Mouse (Mus musculus) stomach, embryonic 16.5 days (tissue): ENCODE data around the gene Kif21a. TPM values are rescaled to one million over a fixed set of nuclear protein-coding genes. Genes with fewer than 3 reads are reported as not detected.

ENCODE experiments used
- ATAC-seq: fragments of 200-750 bp; cut with Nextera tagmentation; 2 replicates; pipeline ENCODE4 v1.8.0; 2017; ENCODE audit warnings: moderate number of reproducible peaks, moderate TSS enrichment; ENCODE audit not compliant: insufficient read depth, low FRiP score
- H3K27ac ChIP-seq: fragments of 300-500 bp; sonication (generic); 2 replicates; pipeline ENCODE4 v1.5.1; 2014; ENCODE audit warnings: low read length
- H3K27me3 ChIP-seq: fragments of 300-500 bp; sonication (generic); 2 replicates; pipeline ENCODE4 v1.6.1; 2014; ENCODE audit warnings: low read length, control low read depth, mixed read lengths; ENCODE audit not compliant: control insufficient read depth, insufficient read depth
- H3K36me3 ChIP-seq: fragments of 300-500 bp; sonication (generic); 2 replicates; pipeline ENCODE4 v1.6.1; 2014; ENCODE audit warnings: low read length; ENCODE audit not compliant: control insufficient read depth, insufficient read depth
- H3K4me1 ChIP-seq: fragments of 300-500 bp; sonication (generic); 2 replicates; pipeline ENCODE4 v1.6.1; 2014; ENCODE audit warnings: low read length, control low read depth, mixed read lengths; ENCODE audit not compliant: control insufficient read depth, insufficient read depth
- H3K4me2 ChIP-seq: fragments of 300-500 bp; sonication (generic); 2 replicates; pipeline ENCODE4 v1.6.1; 2014; ENCODE audit warnings: low read depth, low read length, mixed read lengths
- H3K4me3 ChIP-seq: fragments of 300-500 bp; sonication (generic); replicated peaks from 2 replicates; pipeline ENCODE4 v1.5.1; 2014; ENCODE audit warnings: mild to moderate bottlenecking, low read length
- H3K9ac ChIP-seq: fragments of 300-500 bp; sonication (generic); 2 replicates; pipeline ENCODE4 v1.6.1; 2014; ENCODE audit warnings: low read length
- H3K9me3 ChIP-seq: fragments of 300-500 bp; sonication (generic); replicated peaks from 2 replicates; pipeline ENCODE4 v1.6.1; 2016; ENCODE audit warnings: low read length, control low read depth; ENCODE audit not compliant: control insufficient read depth
- WGBS: fragments of 180-500 bp; shearing (Covaris S2); extraction: QIAGEN DNeasy Blood & Tissue Kit; methylation state at CpG from one replicate; pipeline ENCODE4 v1.1.7; 2014; 5-methylcytosine and 5-hydroxymethylcytosine counted together
- polyA plus RNA-seq: library from polyadenylated mRNA; unstranded; fragments of >200 nt; fragmentation: Nextera tagmentation; extraction: Ambion mirVana; gene quantifications from 2 replicates; pipeline ENCODE4 v1.2.1, GENCODE M21; 2015

Kif21a gene
- polyA plus RNA-seq, 1 experiment from 2014 or later, result 20.8 TPM

- 60% methylated on average over 3 of the region's 3 CpGs for WGBS
- Histone ChIP-seq H3K4me1 (peaks cover 3% of the 10 kb centered on the region), H3K9me3 (no peaks in the 10 kb centered on the region), H3K36me3 (no peaks in the 10 kb centered on the region), H3K4me2 (no peak overlapping the region), H3K27me3 (no peaks in the 10 kb centered on the region), H3K27ac (no peak overlapping the region), H3K4me3 (no peak overlapping the region), H3K9ac (no peak overlapping the region)
- ATAC-seq, result peak; percentile 40; the same call in 1 of the 2 replicates
Measured at GRCm38 (mm10) chr15:91056866-91057342, 7.2 kb upstream of the Kif21a start.

GRCm38 (mm10) chr15:91056176-91056865 lies 6.6 kb upstream of the Kif21a start:
- no peaks in the 10 kb centered on the region for H3K9me3 ChIP-seq
- no peak overlapping the region for H3K9ac ChIP-seq
- WGBS, result 52% methylated on average over 5 of the region's 5 CpGs
- H3K4me2 ChIP-seq, result no peak overlapping the region
- no peaks in the 10 kb centered on the region for H3K36me3 ChIP-seq
- H3K4me3 ChIP-seq, result no peak overlapping the region
- peaks cover 3% of the 10 kb centered on the region for H3K4me1 ChIP-seq
- H3K27ac ChIP-seq, result no peak overlapping the region
- no peaks in the 10 kb centered on the region for H3K27me3 ChIP-seq
- peak; percentile 68; the same call in 1 of the 2 replicates for ATAC-seq

GRCm38 (mm10) chr15:91048951-91049495 lies 725 bp downstream of the Kif21a start:
- ATAC-seq, result peak; percentile 25; the same call in 1 of the 2 replicates
- Histone ChIP-seq H3K27me3 (no peaks in the 10 kb centered on the region), H3K4me2 (peak overlapping the region; percentile 100), H3K4me1 (0 out of 2 replicates have a peak, but pooled peaks cover 3% of the 10 kb centered on the region), H3K36me3 (no peaks in the 10 kb centered on the region), H3K9ac (peak overlapping the region; percentile 88), H3K9me3 (no peaks in the 10 kb centered on the region), H3K4me3 (peak overlapping the region; percentile 85), H3K27ac (peak overlapping the region; percentile 89)
- WGBS, result 1% methylated on average over 47 of the region's 47 CpGs

- no peak for ATAC-seq
- Histone ChIP-seq H3K36me3 (no peaks in the 10 kb centered on the region), H3K4me2 (no peak overlapping the region), H3K9me3 (no peaks in the 10 kb centered on the region), H3K9ac (no peak overlapping the region), H3K4me3 (no peak overlapping the region), H3K27ac (no peak overlapping the region), H3K4me1 (0 out of 2 replicates have a peak, but pooled peaks cover 3% of the 10 kb centered on the region), H3K27me3 (no peaks in the 10 kb centered on the region)
- WGBS, result 80% methylated on average over 11 of the region's 11 CpGs
Measured at GRCm38 (mm10) chr15:91047627-91048026, 2.1 kb downstream of the Kif21a start.

- WGBS, result 60% methylated on average over 8 of the region's 8 CpGs
- Histone ChIP-seq H3K9ac (no peak overlapping the region), H3K4me3 (no peak overlapping the region), H3K27ac (no peak overlapping the region), H3K4me1 (0 out of 2 replicates have a peak, but pooled peaks cover 3% of the 10 kb centered on the region), H3K27me3 (no peaks in the 10 kb centered on the region), H3K36me3 (no peaks in the 10 kb centered on the region), H3K4me2 (no peak overlapping the region), H3K9me3 (no peaks in the 10 kb centered on the region)
- ATAC-seq, result peak; percentile 59; the same call in 1 of the 2 replicates
Measured at GRCm38 (mm10) chr15:91046506-91046905, 3.2 kb downstream of the Kif21a start.

- Histone ChIP-seq H3K27ac (no peak overlapping the region), H3K4me1 (no peaks in the 10 kb centered on the region), H3K36me3 (no peaks in the 10 kb centered on the region), H3K9me3 (no peaks in the 10 kb centered on the region), H3K9ac (no peak overlapping the region), H3K27me3 (no peaks in the 10 kb centered on the region), H3K4me2 (no peak overlapping the region), H3K4me3 (no peak overlapping the region)
- no peak for ATAC-seq
- 77% methylated on average over 4 of the region's 4 CpGs for WGBS
Measured at GRCm38 (mm10) chr15:91043263-91043662, 6.5 kb downstream of the Kif21a start.

GRCm38 (mm10) chr15:91038860-91039259 lies 10.9 kb downstream of the Kif21a start:
- H3K4me2 ChIP-seq, result no peak overlapping the region
- H3K4me3 ChIP-seq, result no peak overlapping the region
- no peaks in the 10 kb centered on the region for H3K36me3 ChIP-seq
- H3K4me1 ChIP-seq, result no peaks in the 10 kb centered on the region
- no peaks in the 10 kb centered on the region for H3K9me3 ChIP-seq
- no peak overlapping the region for H3K27ac ChIP-seq
- no peak overlapping the region for H3K9ac ChIP-seq
- ATAC-seq, result no peak
- WGBS, result 72% methylated on average over 5 of the region's 5 CpGs
- H3K27me3 ChIP-seq, result no peaks in the 10 kb centered on the region

- H3K4me2 ChIP-seq, result no peak overlapping the region
- no peaks in the 10 kb centered on the region for H3K4me1 ChIP-seq
- H3K27me3 ChIP-seq, result no peaks in the 10 kb centered on the region
- no peak overlapping the region for H3K9ac ChIP-seq
- no peak overlapping the region for H3K4me3 ChIP-seq
- WGBS, result 51% methylated on average over 4 of the region's 4 CpGs
- H3K27ac ChIP-seq, result no peak overlapping the region
- no peaks in the 10 kb centered on the region for H3K9me3 ChIP-seq
- no peaks in the 10 kb centered on the region for H3K36me3 ChIP-seq
- ATAC-seq, result no peak
Measured at GRCm38 (mm10) chr15:91034090-91034489, 15.7 kb downstream of the Kif21a start.

- no peaks in the 10 kb centered on the region for H3K36me3 ChIP-seq
- H3K4me2 ChIP-seq, result no peak overlapping the region
Measured at GRCm38 (mm10) chr15:91033529-91033928, 16.2 kb downstream of the Kif21a start.

More at GRCm38 (mm10) chr15:91033529-91033928, 16.2 kb downstream of the Kif21a start:
- Histone ChIP-seq H3K27me3 (no peaks in the 10 kb centered on the region), H3K27ac (no peak overlapping the region), H3K9me3 (no peaks in the 10 kb centered on the region), H3K4me3 (no peak overlapping the region), H3K9ac (no peak overlapping the region), H3K4me1 (no peaks in the 10 kb centered on the region)
- ATAC-seq, result no peak
- 51% methylated on average over 6 of the region's 6 CpGs for WGBS
